Mouse (Mus musculus): ENCODE results near the gene Ccdc175. TPM values are rescaled to one million over a fixed set of nuclear protein-coding genes. Genes with fewer than 3 reads are reported as not detected.

Gene Ccdc175
- not detected in 2 replicates for polyA plus RNA-seq (2014; fragmentation: Nextera tagmentation; extraction: Ambion mirVana)

- no peaks in the 10 kb centered on the region for H3K9me3 ChIP-seq (ENCODE audit: control insufficient read depth, low read length)
- H3K9ac ChIP-seq (ENCODE audit: low read depth, low read length): no peak within 1 kb of the TSS
- 81% methylated on average over 12 of the region's 12 CpGs for WGBS
- H3K4me2 ChIP-seq (ENCODE audit: low read depth, low read length): no peak within 1 kb of the TSS
- H3K4me3 ChIP-seq (ENCODE audit: low read depth, low read length): no peak within 1 kb of the TSS
- H3K36me3 ChIP-seq (ENCODE audit: control insufficient read depth, insufficient read depth, low read length): no peaks in the 10 kb centered on the region
- H3K27ac ChIP-seq (replicated peaks; ENCODE audit: low read depth, low read length): no peak within 1 kb of the TSS
- ATAC-seq (ENCODE audit: low read depth) (no peak), DNase-seq (ENCODE audit: low spot score) (no peak)
- no peaks in the 10 kb centered on the region for H3K4me1 ChIP-seq (ENCODE audit: control insufficient read depth, insufficient read depth, low read length)
- H3K27me3 ChIP-seq (replicated peaks; ENCODE audit: control insufficient read depth, insufficient read depth, low read length): no peaks in the 10 kb centered on the region
Measured at GRCm38 (mm10) chr12:72184929-72185328, at the start of gene Ccdc175. TSS of gene Ccdc175 (minus strand) at chr12:72185029.

GRCm38 (mm10) chr12:72234151-72234550 is 49.3 kb upstream of the Ccdc175 start:
- peaks cover 4% of the 10 kb centered on the region; the same call in 1 of the 2 replicates for H3K4me1 ChIP-seq (ENCODE audit: control insufficient read depth, insufficient read depth, low read length)
- peak overlapping the region; percentile 18; the same call in 1 of the 2 replicates for H3K4me2 ChIP-seq (ENCODE audit: low read depth, low read length)
- H3K4me3 ChIP-seq (ENCODE audit: low read depth, low read length): no peak overlapping the region
- H3K9ac ChIP-seq (ENCODE audit: low read depth, low read length): no peak overlapping the region
- ATAC-seq (ENCODE audit: low read depth) (no peak), DNase-seq (ENCODE audit: low spot score) (no peak)
- no peaks in the 10 kb centered on the region for H3K9me3 ChIP-seq (ENCODE audit: control insufficient read depth, low read length)
- H3K27ac ChIP-seq (replicated peaks; ENCODE audit: low read depth, low read length): no peak overlapping the region
- no peaks in the 10 kb centered on the region for H3K36me3 ChIP-seq (ENCODE audit: control insufficient read depth, insufficient read depth, low read length)
- peaks cover 17% of the 10 kb centered on the region for H3K27me3 ChIP-seq (replicated peaks; ENCODE audit: control insufficient read depth, insufficient read depth, low read length)
- 87% methylated on average over 3 of the region's 3 CpGs for WGBS

- DNase-seq (ENCODE audit: low spot score): no peak
- H3K4me3 ChIP-seq (ENCODE audit: low read depth, low read length): no peak overlapping the region
- H3K27ac ChIP-seq (replicated peaks; ENCODE audit: low read depth, low read length): no peak overlapping the region
- WGBS: 86% methylated on average over 19 of the region's 19 CpGs
- H3K27me3 ChIP-seq (replicated peaks; ENCODE audit: control insufficient read depth, insufficient read depth, low read length): peaks cover 16% of the 10 kb centered on the region
- H3K4me2 ChIP-seq (ENCODE audit: low read depth, low read length): no peak overlapping the region; the same call in 1 of the 2 replicates
- peaks cover 4% of the 10 kb centered on the region; the same call in 1 of the 2 replicates for H3K4me1 ChIP-seq (ENCODE audit: control insufficient read depth, insufficient read depth, low read length)
- no peaks in the 10 kb centered on the region for H3K36me3 ChIP-seq (ENCODE audit: control insufficient read depth, insufficient read depth, low read length)
- H3K9me3 ChIP-seq (ENCODE audit: control insufficient read depth, low read length): no peaks in the 10 kb centered on the region
- H3K9ac ChIP-seq (ENCODE audit: low read depth, low read length): no peak overlapping the region
- ATAC-seq (ENCODE audit: low read depth): no peak
Measured at GRCm38 (mm10) chr12:72232826-72233790, 48.3 kb upstream of the Ccdc175 start.

- Histone ChIP-seq H3K27ac (replicated peaks; ENCODE audit: low read depth, low read length) (no peak overlapping the region), H3K9ac (ENCODE audit: low read depth, low read length) (no peak overlapping the region), H3K4me3 (ENCODE audit: low read depth, low read length) (no peak overlapping the region), H3K9me3 (ENCODE audit: control insufficient read depth, low read length) (no peaks in the 10 kb centered on the region), H3K27me3 (replicated peaks; ENCODE audit: control insufficient read depth, insufficient read depth, low read length) (peaks cover 6% of the 10 kb centered on the region; the same call in 1 of the 2 replicates), H3K36me3 (ENCODE audit: control insufficient read depth, insufficient read depth, low read length) (no peaks in the 10 kb centered on the region), H3K4me1 (ENCODE audit: control insufficient read depth, insufficient read depth, low read length) (peaks cover 4% of the 10 kb centered on the region; the same call in 1 of the 2 replicates), H3K4me2 (ENCODE audit: low read depth, low read length) (no peak overlapping the region)
- DNase-seq (ENCODE audit: low spot score) (no peak), ATAC-seq (ENCODE audit: low read depth) (no peak)
- WGBS: 76% methylated on average over 3 of the region's 3 CpGs
Measured at GRCm38 (mm10) chr12:72232176-72232575, 47.3 kb upstream of the Ccdc175 start.

- no peak for DNase-seq (ENCODE audit: low spot score)
- Histone ChIP-seq H3K27ac (replicated peaks; ENCODE audit: low read depth, low read length) (no peak overlapping the region), H3K4me2 (ENCODE audit: low read depth, low read length) (no peak overlapping the region), H3K9me3 (ENCODE audit: control insufficient read depth, low read length) (no peaks in the 10 kb centered on the region), H3K36me3 (ENCODE audit: control insufficient read depth, insufficient read depth, low read length) (no peaks in the 10 kb centered on the region), H3K4me3 (ENCODE audit: low read depth, low read length) (no peak overlapping the region), H3K27me3 (replicated peaks; ENCODE audit: control insufficient read depth, insufficient read depth, low read length) (no peaks in the 10 kb centered on the region), H3K4me1 (ENCODE audit: control insufficient read depth, insufficient read depth, low read length) (no peaks in the 10 kb centered on the region), H3K9ac (ENCODE audit: low read depth, low read length) (no peak overlapping the region)
- WGBS: 67% methylated on average over 8 of the region's 8 CpGs
- ATAC-seq (ENCODE audit: low read depth): no peak
Measured at GRCm38 (mm10) chr12:72229451-72230196, 44.8 kb upstream of the Ccdc175 start.

- DNase-seq (ENCODE audit: low spot score) (no peak), ATAC-seq (ENCODE audit: low read depth) (no peak)
- H3K4me1 ChIP-seq (ENCODE audit: control insufficient read depth, insufficient read depth, low read length): no peaks in the 10 kb centered on the region
- WGBS: 79% methylated on average over 6 of the region's 6 CpGs
- H3K36me3 ChIP-seq (ENCODE audit: control insufficient read depth, insufficient read depth, low read length): no peaks in the 10 kb centered on the region
- H3K9me3 ChIP-seq (ENCODE audit: control insufficient read depth, low read length): no peaks in the 10 kb centered on the region
- no peak overlapping the region for H3K4me3 ChIP-seq (ENCODE audit: low read depth, low read length)
- H3K9ac ChIP-seq (ENCODE audit: low read depth, low read length): no peak overlapping the region
- no peak overlapping the region for H3K4me2 ChIP-seq (ENCODE audit: low read depth, low read length)
- no peak overlapping the region for H3K27ac ChIP-seq (replicated peaks; ENCODE audit: low read depth, low read length)
- H3K27me3 ChIP-seq (replicated peaks; ENCODE audit: control insufficient read depth, insufficient read depth, low read length): no peaks in the 10 kb centered on the region
Measured at GRCm38 (mm10) chr12:72227731-72228130, 42.9 kb upstream of the Ccdc175 start.

GRCm38 (mm10) chr12:72225371-72225770 is 40.5 kb upstream of the Ccdc175 start:
- Histone ChIP-seq H3K9ac (ENCODE audit: low read depth, low read length) (no peak overlapping the region), H3K9me3 (ENCODE audit: control insufficient read depth, low read length) (no peaks in the 10 kb centered on the region), H3K36me3 (ENCODE audit: control insufficient read depth, insufficient read depth, low read length) (no peaks in the 10 kb centered on the region), H3K27ac (replicated peaks; ENCODE audit: low read depth, low read length) (no peak overlapping the region), H3K4me2 (ENCODE audit: low read depth, low read length) (no peak overlapping the region), H3K27me3 (replicated peaks; ENCODE audit: control insufficient read depth, insufficient read depth, low read length) (no peaks in the 10 kb centered on the region), H3K4me3 (ENCODE audit: low read depth, low read length) (no peak overlapping the region), H3K4me1 (ENCODE audit: control insufficient read depth, insufficient read depth, low read length) (no peaks in the 10 kb centered on the region)
- DNase-seq (ENCODE audit: low spot score) (no peak), ATAC-seq (ENCODE audit: low read depth) (no peak)
- WGBS: 92% methylated on average over 3 of the region's 3 CpGs

- ATAC-seq (ENCODE audit: low read depth) (no peak), DNase-seq (ENCODE audit: low spot score) (no peak)
- Histone ChIP-seq H3K4me1 (ENCODE audit: control insufficient read depth, insufficient read depth, low read length) (no peaks in the 10 kb centered on the region), H3K9me3 (ENCODE audit: control insufficient read depth, low read length) (no peaks in the 10 kb centered on the region), H3K27ac (replicated peaks; ENCODE audit: low read depth, low read length) (no peak overlapping the region), H3K4me2 (ENCODE audit: low read depth, low read length) (no peak overlapping the region), H3K27me3 (replicated peaks; ENCODE audit: control insufficient read depth, insufficient read depth, low read length) (no peaks in the 10 kb centered on the region), H3K36me3 (ENCODE audit: control insufficient read depth, insufficient read depth, low read length) (no peaks in the 10 kb centered on the region), H3K9ac (ENCODE audit: low read depth, low read length) (no peak overlapping the region), H3K4me3 (ENCODE audit: low read depth, low read length) (no peak overlapping the region)
- WGBS: 90% methylated on average over 16 of the region's 16 CpGs
Measured at GRCm38 (mm10) chr12:72223557-72224102, 38.8 kb upstream of the Ccdc175 start.

Data from embryonic facial prominence, embryonic 14.5 days (tissue).